Mouse (Mus musculus) embryo, embryonic 10.5 days (tissue): ENCODE measurements around the gene Gm49384.
"Not testable (repeated sequence)": the region's sequence is repeated elsewhere in the genome, so short reads cannot be mapped to it uniquely, and the experiment has no call there.

Experiments used
- DNase-seq: peaks from one replicate; pipeline ENCODE4 v3.0.0-alpha.2; 2015; ENCODE audit warnings: low spot score

Gene Gm49384

DNA sequence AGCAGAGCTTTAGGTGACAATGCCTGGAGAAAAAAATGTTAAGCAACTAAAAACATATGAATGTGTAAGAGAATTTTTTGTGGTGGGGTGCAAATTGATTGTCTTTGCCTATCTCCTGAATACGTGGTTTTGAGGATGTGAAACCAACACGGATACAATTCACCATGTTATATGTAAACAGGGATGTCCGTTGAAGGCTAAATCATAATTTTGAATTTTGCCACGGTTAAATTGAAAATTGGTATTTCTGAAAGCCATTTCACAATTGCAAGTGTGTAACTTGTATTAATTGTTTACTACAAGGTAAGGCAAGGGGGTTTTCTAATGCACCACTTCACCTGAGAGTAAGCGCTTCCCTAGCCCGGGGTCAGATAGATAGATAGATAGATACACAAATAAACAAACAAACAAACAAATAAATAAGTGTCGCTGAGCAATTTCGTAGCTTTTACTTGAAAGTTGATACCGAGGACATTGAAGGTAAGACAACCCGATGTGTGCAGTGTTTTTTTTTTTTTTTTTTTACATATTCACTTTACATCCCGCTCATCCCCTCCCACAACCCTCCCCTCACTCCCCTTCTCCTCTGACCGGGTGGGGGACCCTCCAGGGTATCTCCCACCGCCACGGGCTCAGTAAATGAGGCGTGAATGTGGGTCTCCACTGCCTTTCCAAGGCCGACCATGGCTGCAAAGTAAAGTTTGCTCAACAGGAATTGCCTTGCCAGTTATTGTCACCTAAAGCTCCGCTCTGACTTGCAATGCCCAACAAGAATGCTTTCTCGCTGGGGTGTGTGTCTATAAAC is 36.2 kb downstream of the Gm49384 start:
- no peak for DNase-seq

DNA sequence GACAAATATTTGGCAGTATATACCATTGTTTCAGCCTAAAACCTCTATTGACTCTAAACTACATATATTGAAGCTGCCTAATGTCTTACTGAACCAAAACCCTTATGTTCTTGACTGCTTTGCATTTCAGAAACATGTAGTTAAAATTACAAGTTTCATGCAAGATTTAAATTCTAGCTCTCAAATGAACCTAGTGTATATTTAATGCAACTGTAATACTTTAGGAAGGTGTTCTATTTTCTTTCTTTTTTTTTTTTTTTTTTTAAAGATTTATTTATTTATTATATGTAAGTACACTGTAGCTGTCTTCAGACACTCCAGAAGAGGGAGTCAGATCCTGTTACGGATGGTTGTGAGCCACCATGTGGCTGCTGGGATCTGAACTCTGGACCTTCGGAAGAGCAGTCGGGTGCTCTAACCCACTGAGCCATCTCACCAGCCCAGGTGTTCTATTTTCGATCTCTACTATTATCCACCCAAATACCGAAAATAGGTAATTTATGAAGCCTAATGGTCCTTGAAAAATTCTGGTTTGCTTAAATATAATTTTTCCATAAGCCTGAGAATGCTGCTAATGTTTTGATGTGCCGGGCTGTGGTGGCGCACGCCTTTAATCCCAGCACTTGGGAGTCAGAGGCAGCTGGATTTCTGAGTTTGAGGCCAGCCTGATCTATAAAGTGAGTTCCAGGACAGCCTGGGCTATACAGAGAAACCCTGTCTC is 37.0 kb downstream of the Gm49384 start:
- not testable (repeated sequence) for DNase-seq

DNA sequence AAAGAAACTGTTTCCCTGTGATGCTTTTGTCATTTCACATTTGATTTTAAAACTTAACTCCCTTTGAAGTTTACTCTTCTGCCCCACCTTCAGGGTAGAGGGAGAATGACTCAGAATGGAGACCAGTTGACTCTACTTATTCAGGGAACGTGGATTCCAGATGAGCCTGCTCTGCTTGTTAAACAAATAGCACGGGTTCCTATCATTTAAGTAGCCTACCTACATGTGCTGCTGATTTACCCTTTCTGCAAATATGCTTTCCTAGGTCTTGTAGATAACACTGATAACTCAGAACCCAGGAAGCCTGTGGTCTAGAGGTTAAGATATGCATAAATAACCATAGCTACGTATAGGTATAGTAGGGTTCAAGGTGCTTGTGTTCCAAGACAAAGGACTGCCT is 39.2 kb downstream of the Gm49384 start:
- no peak for DNase-seq

DNA sequence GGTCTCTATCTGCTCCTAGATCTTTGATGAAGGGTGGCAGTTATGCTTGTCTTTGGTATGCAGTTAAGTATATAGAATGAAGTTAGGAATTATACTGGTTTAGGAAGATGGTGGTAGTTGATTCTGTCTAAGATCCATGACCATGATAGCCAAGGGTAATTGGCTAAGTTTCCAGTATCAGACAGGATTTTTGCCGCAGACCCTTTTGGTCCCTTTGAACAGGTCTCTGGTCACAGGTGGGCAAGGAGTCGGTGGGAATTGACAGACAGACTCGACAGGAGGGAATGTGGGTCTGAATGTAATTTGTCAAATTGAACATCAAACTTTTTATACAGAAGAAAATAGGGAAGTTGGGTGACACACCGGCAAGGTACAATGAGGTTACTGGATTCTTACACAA is 40.5 kb downstream of the Gm49384 start:
- DNase-seq: not testable (repeated sequence)

DNA sequence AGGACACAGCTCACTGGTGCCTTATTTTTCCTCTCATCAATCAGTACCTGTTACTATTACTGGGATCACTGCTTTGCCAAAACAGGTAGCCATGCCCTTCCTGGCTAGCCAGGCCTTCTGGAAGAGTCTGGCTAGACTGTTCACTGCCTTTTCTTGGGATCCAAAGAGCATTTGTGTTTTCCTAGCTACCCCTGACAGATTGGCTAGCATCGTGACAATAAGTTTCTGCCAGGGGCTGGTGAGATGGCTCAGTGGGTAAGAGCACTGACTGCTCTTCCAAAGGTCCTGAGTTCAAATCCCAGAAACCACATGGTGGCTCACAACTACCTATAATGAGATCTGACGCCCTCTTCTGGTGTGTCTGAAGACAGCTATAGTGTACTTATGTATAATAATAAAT is 43.4 kb downstream of the Gm49384 start:
- DNase-seq: not testable (repeated sequence)

DNA sequence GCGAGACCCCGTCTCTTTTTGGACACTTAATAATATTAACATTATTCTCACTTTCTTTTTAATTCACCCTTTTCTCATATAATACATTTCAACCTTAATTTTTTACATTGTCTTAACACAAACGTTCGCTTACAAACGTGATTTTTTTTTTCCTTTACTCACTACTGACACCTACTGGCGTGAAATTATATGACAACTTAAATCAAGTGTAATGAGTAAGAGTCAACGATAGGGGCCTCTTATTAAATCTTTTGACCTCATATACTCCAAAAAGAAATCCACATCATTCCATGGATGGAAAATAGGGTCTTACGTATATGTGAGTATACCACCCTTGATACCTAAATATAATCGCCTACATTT is 44.5 kb downstream of the Gm49384 start:
- DNase-seq: peak; percentile 91

DNA sequence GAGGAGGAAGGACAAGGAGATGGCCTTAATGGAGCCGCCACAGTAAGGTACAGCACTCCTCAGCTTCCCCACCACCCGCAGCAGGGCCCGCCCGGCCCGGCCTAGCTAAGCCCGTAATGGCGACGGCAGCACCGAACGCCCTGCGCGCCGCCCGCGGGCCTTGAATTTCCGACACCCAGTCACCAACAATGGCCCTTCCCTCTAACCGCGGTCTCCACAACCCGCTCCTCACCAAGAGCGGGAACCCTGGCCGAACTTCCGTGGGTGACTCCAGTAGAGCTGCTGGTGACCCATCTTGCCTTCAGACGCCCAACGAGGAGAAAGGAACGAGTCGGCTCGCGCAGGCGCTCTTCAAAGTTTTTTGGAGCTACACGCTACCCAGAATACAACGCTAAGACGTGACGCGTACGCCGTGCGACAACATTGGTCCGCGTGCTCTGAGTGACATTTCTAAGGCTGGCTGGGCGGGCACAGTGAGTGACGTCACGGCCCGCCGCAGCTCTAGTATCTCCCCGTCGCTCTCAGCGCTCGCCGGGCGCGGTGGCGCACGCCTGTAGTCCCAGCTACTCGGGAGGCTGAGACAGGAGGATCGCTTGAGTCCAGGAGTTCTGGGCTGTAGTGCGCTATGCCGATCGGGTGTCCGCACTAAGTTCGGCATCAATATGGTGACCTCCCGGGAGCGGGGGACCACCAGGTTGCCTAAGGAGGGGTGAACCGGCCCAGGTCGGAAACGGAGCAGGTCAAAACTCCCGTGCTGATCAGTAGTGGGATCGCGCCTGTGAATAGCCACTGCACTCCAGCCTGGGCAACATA is 45.1 kb downstream of the Gm49384 start, which contains the start of gene Rps29:
TSS of gene Rps29 (minus strand) at position 422 of the 813 bp plus-strand sequence.
- peak; percentile 100 for DNase-seq

DNA sequence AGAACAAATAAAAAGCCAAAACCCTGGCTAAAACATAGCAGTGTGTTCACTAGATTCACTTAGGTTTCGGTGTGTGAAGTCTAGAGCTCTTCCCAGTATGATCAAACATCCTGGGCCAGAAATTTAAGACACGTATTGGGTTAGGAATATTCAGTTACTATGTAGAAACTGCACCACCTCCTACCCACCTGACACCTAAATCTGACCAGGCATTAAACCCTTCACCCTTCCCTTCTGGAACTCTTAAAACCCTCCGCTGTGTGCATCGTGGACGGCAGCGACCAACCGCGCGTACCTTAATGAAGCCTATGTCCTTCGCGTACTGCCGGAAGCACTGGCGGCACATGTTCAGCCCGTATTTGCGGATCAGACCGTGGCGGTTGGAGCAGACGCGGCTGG is 45.7 kb downstream of the Gm49384 start:
- peak; percentile 40 for DNase-seq

DNA sequence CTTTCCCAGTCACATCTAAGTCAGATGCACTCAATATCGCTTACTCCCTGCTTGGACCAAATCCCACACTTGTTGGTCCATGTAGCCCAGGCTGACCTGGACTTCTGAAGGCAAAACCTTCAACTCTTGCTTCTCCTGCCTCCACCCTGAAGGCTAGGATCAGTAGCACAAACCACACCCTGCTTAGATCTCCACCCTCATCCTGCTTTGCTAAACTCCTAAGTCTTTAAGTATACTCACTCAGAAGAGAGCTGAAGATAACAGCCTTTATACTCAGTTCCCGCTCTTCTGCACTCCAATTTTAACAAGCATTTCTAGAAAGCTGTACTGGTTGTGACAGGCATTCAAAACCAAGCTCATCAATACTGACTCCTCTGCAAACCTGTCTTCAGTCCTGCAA is 47.0 kb downstream of the Gm49384 start:
- DNase-seq: no peak

DNA sequence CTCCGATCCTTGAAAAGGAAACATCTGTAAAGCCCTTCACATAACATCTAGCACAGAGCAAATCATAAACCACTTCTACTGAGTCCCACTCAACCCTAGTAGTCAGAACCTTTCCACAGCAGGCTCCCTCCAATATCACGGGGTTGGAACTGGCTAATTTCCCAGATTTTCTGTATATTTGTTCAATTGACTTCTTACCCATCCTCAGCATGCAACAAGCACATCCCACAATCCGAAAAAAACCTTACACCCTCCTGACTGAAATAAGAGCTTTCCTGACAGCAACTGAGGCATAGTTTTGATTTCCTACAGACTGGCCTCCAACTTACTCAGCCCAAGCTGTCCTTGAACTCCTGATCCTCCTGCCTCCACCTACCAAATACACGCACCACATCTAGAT is 47.6 kb downstream of the Gm49384 start:
- no peak for DNase-seq

DNA sequence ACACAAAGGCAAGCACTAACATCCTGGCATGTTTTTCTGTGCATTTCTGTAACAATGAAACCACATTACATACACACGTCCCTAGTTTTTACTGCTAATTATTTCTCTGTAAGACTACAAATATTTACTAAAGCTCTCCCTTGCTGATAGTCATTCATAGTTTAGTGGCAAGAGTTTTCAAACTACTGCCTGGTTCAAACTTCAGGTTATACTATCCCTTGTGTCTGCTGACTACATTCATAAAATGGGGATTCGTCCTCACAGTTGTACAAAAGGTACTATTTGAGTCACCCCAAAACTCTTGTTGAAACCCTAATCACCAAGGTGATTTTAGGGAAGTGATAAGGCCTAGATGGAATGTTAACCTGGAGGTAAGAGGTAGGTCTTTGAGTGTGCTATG is 48.1 kb downstream of the Gm49384 start:
- no peak for DNase-seq

DNA sequence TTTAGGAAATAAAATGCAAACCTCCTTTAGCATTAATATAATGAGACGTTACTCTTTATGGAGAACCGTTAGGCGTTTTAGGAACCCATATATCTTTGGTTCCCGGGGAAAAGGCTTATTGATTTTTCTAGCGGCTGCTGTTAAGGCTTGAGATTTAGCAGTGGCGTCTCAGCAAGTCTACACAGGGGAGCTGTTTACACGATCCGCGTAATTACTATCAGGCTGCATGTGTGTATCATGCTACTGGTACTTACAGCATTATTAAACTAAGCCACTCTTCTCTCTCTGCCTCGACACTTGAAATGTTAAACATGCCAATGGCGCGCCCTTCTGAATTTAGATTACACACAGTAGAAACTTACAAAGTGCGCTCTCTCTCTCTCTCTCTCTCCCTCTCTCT is 54.0 kb downstream of the Gm49384 start:
- DNase-seq: no peak

DNA sequence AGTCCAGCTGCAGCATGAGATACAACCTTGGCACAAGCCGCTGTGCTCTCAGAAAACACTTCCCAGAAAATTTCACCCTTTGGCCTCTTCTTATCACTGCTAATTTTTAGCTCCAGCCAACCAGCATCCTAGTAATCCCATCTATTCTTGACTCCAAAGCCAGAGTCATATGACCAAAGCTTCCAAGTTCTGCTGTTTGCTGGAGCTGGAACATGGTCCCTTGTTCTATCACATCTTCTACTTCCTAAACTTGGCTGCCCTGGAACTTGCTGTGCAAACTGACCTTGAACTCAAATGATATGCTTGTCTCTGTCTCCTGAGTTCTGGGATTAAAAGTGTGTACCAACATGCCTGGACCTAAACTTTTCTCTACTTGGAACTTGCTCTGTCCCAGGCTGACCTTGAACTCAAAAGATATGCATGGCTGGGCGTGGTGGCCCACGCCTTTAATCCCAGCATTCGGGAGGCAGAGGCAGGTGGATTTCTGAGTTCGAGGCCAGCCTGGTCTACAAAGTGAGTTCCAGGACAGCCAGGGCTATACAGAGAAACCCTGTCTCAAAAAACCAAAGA is 56.8 kb downstream of the Gm49384 start:
- DNase-seq: no peak

DNA sequence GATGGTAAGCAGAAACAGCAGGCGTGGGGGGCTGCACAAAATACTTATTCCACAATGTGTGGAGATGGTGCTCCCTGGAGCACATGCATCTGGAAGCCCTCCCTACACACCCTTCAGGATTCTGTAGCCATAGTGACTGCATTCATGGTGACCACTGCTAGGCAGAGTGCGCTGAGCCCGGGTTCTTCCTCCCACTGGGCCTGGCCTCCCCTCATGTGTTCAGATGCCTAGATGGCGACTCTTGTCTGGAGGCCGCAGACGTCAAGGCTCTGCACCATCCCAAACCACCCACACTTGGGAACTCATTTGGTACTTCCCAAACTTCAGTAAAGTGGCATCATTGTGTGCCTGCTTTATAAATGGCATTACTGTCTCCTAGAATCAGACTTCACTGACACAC is 60.6 kb downstream of the Gm49384 start:
- DNase-seq: no peak

DNA sequence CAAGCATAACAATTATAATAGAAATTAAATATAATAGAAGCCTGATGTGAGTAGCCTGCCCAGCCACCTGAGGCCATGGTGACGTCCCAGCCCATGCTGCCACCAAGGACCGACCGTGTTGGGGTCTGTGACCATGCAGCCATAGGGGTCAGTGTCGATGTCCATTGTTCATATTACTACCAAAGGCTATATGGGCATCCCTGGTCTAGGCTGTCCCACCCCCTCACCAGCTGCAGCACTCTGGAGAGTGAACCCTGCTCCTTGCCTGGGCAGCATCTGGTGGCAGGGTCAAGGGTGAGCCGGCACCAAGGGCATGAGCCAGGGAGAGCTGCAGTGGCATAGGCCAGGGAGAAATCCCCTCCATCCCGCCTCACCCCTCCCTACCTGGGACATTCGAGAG is 64.2 kb downstream of the Gm49384 start:
- DNase-seq: no peak
